Mouse (Mus musculus) lung, postnatal 0 days (tissue): ENCODE data around the gene Drap1.

ENCODE experiments used
- CTCF ChIP-seq: IDR thresholded peaks from 2 replicates; pipeline ENCODE4 v1.5.1; 2016; ENCODE audit warnings: antibody characterized with exemption, mild to moderate bottlenecking
- EP300 ChIP-seq: IDR thresholded peaks from 2 replicates; pipeline ENCODE4 v1.6.1; 2016; ENCODE audit warnings: antibody characterized with exemption, mild to moderate bottlenecking, control low read depth

- no peak for TF ChIP-seq CTCF
- TF ChIP-seq EP300, result no peak
Measured at GRCm38 (mm10) chr19:5377446-5377845, 47.3 kb downstream of the Drap1 start.
